Mouse (Mus musculus): ENCODE results near the gene Kel. TPM values are rescaled to one million over a fixed set of nuclear protein-coding genes. Genes with fewer than 3 reads are reported as not detected.

Gene Kel
- polyA plus RNA-seq, 1 experiment, result 0.13 TPM

DNA sequence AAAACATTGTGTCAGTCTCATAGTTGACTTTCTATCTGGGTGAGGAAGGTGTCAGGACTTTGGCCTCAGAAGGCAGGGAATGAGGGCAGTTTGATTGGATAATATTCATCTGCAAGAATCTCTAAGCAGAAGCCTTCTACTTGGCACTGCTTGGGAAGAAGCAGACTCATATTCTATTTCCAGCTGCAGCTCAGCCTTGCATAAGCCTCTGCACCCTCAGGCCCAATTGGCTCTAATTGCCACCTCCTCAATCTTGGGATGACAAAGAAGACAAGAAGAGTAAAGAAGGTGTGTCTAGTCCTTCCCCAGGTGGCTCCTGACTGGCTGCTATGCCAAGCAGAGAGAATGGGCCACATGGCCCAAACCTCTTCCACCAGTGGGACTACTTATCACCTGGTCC is 57.5 kb downstream of the Kel start:
- H3K36me3 ChIP-seq (ENCODE audit: control insufficient read depth, insufficient read depth, low read length), result no peaks in the 10 kb centered on the region
- H3K27ac ChIP-seq (ENCODE audit: insufficient read depth, low read depth, low read length), result no peak overlapping the region
- no peaks in the 10 kb centered on the region; the same call in 1 of the 2 replicates for H3K27me3 ChIP-seq (replicated peaks; ENCODE audit: control insufficient read depth, insufficient read depth, low read length)
- no peak overlapping the region for H3K4me3 ChIP-seq (ENCODE audit: insufficient read depth, low read depth, low read length)
- no peak for DNase-seq
- TF ChIP-seq POLR2A (IDR thresholded peaks at IDR 0.05; ENCODE audit: low read depth, low read length), result no peak
- TF ChIP-seq CTCF (conservative IDR thresholded peaks at IDR 0.05; ENCODE audit: insufficient read depth, insufficient read length, low read depth, low read length), result no peak
- H3K4me1 ChIP-seq (ENCODE audit: control insufficient read depth, insufficient read depth, low read length), result no peaks in the 10 kb centered on the region

DNA sequence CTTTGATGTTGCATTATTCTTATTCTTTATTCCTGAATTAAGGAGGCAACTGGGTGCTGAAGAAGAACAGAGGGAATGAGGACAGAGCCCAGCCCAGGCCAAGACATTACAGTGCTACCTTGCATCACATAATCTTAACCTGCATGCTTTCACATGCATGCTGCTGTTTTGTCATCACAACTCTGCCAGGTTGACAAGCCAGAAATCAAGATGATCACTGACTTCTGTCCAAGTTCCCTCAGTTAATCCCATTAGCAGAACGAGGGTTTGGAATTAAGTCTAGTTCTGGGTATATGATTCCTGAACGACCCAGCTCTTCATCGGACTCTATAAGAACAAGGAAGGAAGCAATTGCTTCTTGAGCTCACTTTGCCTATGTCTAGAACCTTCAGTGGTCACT is 57.9 kb downstream of the Kel start:
- no peak overlapping the region for H3K4me3 ChIP-seq (ENCODE audit: insufficient read depth, low read depth, low read length)
- DNase-seq, result no peak
- WGBS, result 85% methylated on average over 3 of the region's 3 CpGs

DNA sequence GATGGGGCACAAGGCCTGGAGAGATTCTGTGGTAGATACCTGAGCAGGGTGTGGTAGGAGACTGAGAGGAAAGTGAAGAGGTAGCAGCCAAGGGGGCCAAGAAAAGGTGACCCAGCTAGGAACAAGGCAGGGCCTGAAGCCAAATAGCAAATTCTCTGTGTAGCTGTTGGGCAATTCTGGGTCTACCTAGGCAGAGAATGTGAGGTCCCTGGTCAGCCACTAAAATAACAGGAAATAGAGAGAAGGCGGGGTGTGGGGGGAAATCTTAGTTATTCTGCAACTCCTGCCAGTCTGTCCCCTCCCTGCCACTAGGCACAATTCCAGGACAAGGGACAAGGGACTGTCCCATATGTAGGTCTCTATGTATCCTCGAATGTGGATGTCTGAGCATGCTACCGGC is 60.9 kb downstream of the Kel start:
- no peak for DNase-seq
- WGBS, result 81% methylated on average over 3 of the region's 3 CpGs
- no peak for TF ChIP-seq POLR2A (IDR thresholded peaks at IDR 0.05; ENCODE audit: low read depth, low read length)
- TF ChIP-seq CTCF (conservative IDR thresholded peaks at IDR 0.05; ENCODE audit: insufficient read depth, insufficient read length, low read depth, low read length), result no peak

More for the DNA sequence above, 57.9 kb downstream of the Kel start:
- Histone ChIP-seq H3K27ac (ENCODE audit: insufficient read depth, low read depth, low read length) (no peak overlapping the region), H3K27me3 (replicated peaks; ENCODE audit: control insufficient read depth, insufficient read depth, low read length) (no peaks in the 10 kb centered on the region; the same call in 1 of the 2 replicates), H3K4me1 (ENCODE audit: control insufficient read depth, insufficient read depth, low read length) (no peaks in the 10 kb centered on the region), H3K36me3 (ENCODE audit: control insufficient read depth, insufficient read depth, low read length) (no peaks in the 10 kb centered on the region)
- TF ChIP-seq POLR2A (IDR thresholded peaks at IDR 0.05; ENCODE audit: low read depth, low read length), result no peak
- TF ChIP-seq CTCF (conservative IDR thresholded peaks at IDR 0.05; ENCODE audit: insufficient read depth, insufficient read length, low read depth, low read length), result no peak

DNA sequence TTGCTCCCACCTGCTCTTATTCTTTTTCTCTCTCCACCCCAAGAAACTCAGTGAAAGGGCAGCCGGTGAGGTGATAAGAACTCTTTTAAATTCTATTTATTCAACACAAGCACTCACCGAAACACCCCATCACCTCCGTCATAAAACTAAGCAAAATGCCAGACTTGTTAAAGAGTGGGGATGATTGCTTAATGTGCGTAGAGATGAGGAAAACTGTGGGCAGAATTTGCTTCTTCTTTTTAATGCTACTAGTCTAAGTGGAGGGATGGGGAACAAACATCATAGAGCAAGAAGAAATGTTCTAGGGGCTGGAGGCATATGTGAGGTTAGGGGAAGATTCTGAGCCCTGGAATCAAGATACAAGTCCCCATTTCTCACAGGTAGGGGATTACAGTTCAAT is 61.4 kb downstream of the Kel start:
- Histone ChIP-seq H3K4me3 (ENCODE audit: insufficient read depth, low read depth, low read length) (no peak overlapping the region), H3K4me1 (ENCODE audit: control insufficient read depth, insufficient read depth, low read length) (no peaks in the 10 kb centered on the region), H3K27me3 (replicated peaks; ENCODE audit: control insufficient read depth, insufficient read depth, low read length) (no peaks in the 10 kb centered on the region), H3K36me3 (ENCODE audit: control insufficient read depth, insufficient read depth, low read length) (no peaks in the 10 kb centered on the region), H3K27ac (ENCODE audit: insufficient read depth, low read depth, low read length) (no peak overlapping the region)
- TF ChIP-seq POLR2A (IDR thresholded peaks at IDR 0.05; ENCODE audit: low read depth, low read length) (no peak), CTCF (conservative IDR thresholded peaks at IDR 0.05; ENCODE audit: insufficient read depth, insufficient read length, low read depth, low read length) (no peak)
- 75% methylated on average over 4 of the region's 4 CpGs for WGBS
- DNase-seq, result no peak

More for the DNA sequence above, 60.9 kb downstream of the Kel start:
- Histone ChIP-seq H3K36me3 (ENCODE audit: control insufficient read depth, insufficient read depth, low read length) (no peaks in the 10 kb centered on the region), H3K27ac (ENCODE audit: insufficient read depth, low read depth, low read length) (no peak overlapping the region), H3K27me3 (replicated peaks; ENCODE audit: control insufficient read depth, insufficient read depth, low read length) (no peaks in the 10 kb centered on the region), H3K4me3 (ENCODE audit: insufficient read depth, low read depth, low read length) (no peak overlapping the region), H3K4me1 (ENCODE audit: control insufficient read depth, insufficient read depth, low read length) (no peaks in the 10 kb centered on the region)

DNA sequence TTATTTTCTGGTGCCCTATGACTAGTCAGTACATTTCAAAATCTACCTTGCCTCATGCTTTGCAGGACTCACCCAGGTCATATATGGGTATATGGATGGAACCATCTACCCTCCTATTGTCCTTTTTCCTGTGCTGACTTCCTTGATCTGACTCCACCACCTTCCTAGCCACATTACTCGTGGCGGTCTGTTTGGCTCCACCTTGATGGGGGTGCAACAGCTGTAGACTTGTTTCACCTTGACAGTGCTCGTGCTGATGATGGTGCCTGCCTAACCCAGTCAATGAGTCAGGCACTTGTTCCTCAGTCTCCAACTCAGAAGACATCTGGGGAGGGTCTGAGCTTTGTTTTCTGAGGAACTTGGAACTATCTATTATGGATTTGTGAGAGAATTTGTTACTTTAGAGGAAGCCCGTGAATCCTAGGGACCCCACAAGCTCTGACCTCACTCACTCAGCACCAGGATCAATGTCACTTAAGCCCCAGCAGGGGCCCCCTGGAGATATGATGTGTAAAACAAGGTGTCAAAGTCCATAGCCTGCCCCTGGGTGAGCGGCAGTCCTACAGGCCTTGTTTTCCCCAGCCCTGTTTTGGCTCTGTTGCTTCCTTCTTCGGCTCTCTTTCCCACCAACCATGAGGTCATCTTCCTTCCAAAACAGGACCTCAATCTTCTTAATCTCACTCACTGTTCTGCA is 62.8 kb downstream of the Kel start:
- Histone ChIP-seq H3K36me3 (ENCODE audit: control insufficient read depth, insufficient read depth, low read length) (no peaks in the 10 kb centered on the region), H3K27ac (ENCODE audit: insufficient read depth, low read depth, low read length) (no peak overlapping the region), H3K4me1 (ENCODE audit: control insufficient read depth, insufficient read depth, low read length) (no peaks in the 10 kb centered on the region), H3K4me3 (ENCODE audit: insufficient read depth, low read depth, low read length) (no peak overlapping the region), H3K27me3 (replicated peaks; ENCODE audit: control insufficient read depth, insufficient read depth, low read length) (no peaks in the 10 kb centered on the region)
- TF ChIP-seq POLR2A (IDR thresholded peaks at IDR 0.05; ENCODE audit: low read depth, low read length), result no peak
- no peak for TF ChIP-seq CTCF (conservative IDR thresholded peaks at IDR 0.05; ENCODE audit: insufficient read depth, insufficient read length, low read depth, low read length)
- WGBS, result 83% methylated on average over 6 of the region's 6 CpGs
- DNase-seq, result no peak

DNA sequence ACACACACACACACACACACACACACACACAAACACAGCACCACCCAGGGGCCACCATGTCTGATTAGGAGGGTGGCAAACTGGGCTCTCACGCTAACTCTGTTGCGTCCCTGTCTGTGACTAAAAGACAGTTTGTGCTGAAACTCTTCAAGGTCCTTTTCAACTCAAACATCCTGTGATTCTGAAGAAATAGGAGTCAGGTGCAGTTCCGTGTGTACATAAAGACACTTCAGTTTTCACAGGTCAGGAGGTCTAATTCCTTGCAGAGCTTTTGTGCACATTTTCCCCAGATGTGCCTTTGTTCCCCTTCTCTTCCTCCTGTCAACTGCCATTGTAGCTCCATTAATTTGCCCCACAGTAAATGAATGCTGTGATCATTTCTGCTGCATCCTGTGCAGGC is 63.7 kb downstream of the Kel start:
- Histone ChIP-seq H3K4me3 (ENCODE audit: insufficient read depth, low read depth, low read length) (no peak overlapping the region), H3K36me3 (ENCODE audit: control insufficient read depth, insufficient read depth, low read length) (no peaks in the 10 kb centered on the region), H3K27ac (ENCODE audit: insufficient read depth, low read depth, low read length) (no peak overlapping the region), H3K27me3 (replicated peaks; ENCODE audit: control insufficient read depth, insufficient read depth, low read length) (no peaks in the 10 kb centered on the region), H3K4me1 (ENCODE audit: control insufficient read depth, insufficient read depth, low read length) (no peaks in the 10 kb centered on the region)
- no peak for TF ChIP-seq CTCF (conservative IDR thresholded peaks at IDR 0.05; ENCODE audit: insufficient read depth, insufficient read length, low read depth, low read length)
- no peak for TF ChIP-seq POLR2A (IDR thresholded peaks at IDR 0.05; ENCODE audit: low read depth, low read length)
- DNase-seq, result no peak
- WGBS, result 68% methylated on average over 3 of the region's 3 CpGs

DNA sequence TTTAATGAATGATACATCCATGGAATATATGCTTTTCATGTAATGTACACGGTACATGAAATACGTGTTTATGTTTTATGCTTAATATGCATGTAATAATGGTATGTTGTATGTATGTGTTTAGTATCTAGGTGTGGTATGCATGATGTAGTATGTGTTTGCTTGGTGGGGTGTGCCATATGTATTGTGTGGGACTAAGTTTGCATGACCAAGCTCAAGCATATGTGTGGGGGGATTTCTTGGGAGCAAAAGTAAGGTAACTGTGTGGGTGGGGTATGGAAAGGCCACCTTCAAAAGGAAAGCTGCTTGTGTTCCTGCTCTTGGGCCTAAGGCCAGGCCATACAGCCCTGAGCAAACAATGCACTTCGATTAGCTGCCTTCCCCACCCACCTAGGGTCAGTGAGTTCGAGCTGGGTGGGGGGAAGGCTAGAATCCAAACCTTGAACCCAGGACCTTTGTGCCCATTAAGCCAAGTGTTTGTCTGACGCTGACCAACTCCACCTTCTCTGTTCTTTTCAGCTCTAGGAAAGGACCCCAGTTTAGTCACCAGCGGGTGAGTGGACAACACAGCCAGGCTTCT is 66.1 kb downstream of the Kel start:
- Histone ChIP-seq H3K27me3 (replicated peaks; ENCODE audit: control insufficient read depth, insufficient read depth, low read length) (no peaks in the 10 kb centered on the region), H3K36me3 (ENCODE audit: control insufficient read depth, insufficient read depth, low read length) (no peaks in the 10 kb centered on the region), H3K27ac (ENCODE audit: insufficient read depth, low read depth, low read length) (no peak overlapping the region), H3K4me1 (ENCODE audit: control insufficient read depth, insufficient read depth, low read length) (no peaks in the 10 kb centered on the region), H3K4me3 (ENCODE audit: insufficient read depth, low read depth, low read length) (no peak overlapping the region)
- WGBS, result 77% methylated on average over 6 of the region's 6 CpGs
- DNase-seq, result no peak
- TF ChIP-seq CTCF (conservative IDR thresholded peaks at IDR 0.05; ENCODE audit: insufficient read depth, insufficient read length, low read depth, low read length), result no peak
- TF ChIP-seq POLR2A (IDR thresholded peaks at IDR 0.05; ENCODE audit: low read depth, low read length), result no peak

All from kidney, adult 2 months (tissue).